In the genomic region with DNA sequence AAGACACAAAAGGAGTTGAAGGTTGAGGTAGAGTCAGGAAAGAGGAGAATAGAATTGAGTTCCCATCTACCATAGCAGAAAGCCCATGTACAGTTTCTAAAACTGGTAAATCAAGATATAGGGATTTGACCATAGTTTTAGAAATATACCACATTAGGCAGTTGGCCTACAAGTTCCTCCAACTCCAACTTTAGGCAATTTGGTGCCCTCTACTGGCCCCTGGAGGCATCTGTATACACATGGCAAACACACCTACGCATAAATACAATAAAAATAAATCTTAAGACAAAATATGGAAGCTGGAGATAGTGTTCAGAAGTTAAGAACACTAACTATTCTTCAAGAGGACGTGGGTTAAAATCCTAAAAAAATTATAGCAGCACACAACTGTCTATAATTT, we compare ENCODE assay signal across 11 mouse cellular contexts. TPM values are rescaled to one million over a fixed set of nuclear protein-coding genes. Genes with fewer than 3 reads are reported as not detected.
DNase-seq lines count a peak whose midpoint lies in the region; ATAC-seq and TF ChIP-seq lines count a peak whose summit lies in the region.
"Had no signal": no experiment of that assay in that cellular context is flagged by ENCODE, and none has a peak within 500 bp of the region (broad histone marks: within the 10 kb centered on the region; RNA-seq: fewer than 3 reads in every experiment).

No protein-coding gene starts in this region.

- H3K4me1 ChIP-seq in forebrain, postnatal 0 days (ENCODE audit: insufficient read depth), result no peaks in the 10 kb centered on the region
- H3K4me1 ChIP-seq in forebrain, embryonic 16.5 days (replicated peaks; ENCODE audit: control insufficient read depth, insufficient read depth, low read length), result no peaks in the 10 kb centered on the region
- H3K4me1 ChIP-seq in limb, embryonic 11.5 days (ENCODE audit: control insufficient read depth, insufficient read depth, low read length), result no peaks in the 10 kb centered on the region
- H3K4me1 ChIP-seq in limb, embryonic 10.5 days, result peaks cover 10% of the 10 kb centered on the region

- ATAC-seq in forebrain, postnatal 0 days, result no peak
- ATAC-seq in forebrain, embryonic 16.5 days, result no peak
- ATAC-seq in limb, embryonic 11.5 days (ENCODE audit: insufficient number of reproducible peaks, low FRiP score, low TSS enrichment, low read depth), result no peak
- ATAC-seq: midbrain, embryonic 13.5 days had no signal

- no peak overlapping the region for H3K4me3 ChIP-seq in forebrain, postnatal 0 days (ENCODE audit: low read depth, low read length)
- H3K4me3 ChIP-seq in forebrain, embryonic 16.5 days (replicated peaks; ENCODE audit: low read length), result no peak overlapping the region
- no peak overlapping the region for H3K4me3 ChIP-seq in limb, embryonic 11.5 days (ENCODE audit: low read depth, low read length)
- no peak overlapping the region for H3K4me3 ChIP-seq in limb, embryonic 10.5 days
- H3K4me3 ChIP-seq: midbrain, embryonic 13.5 days had no signal

- no peaks in the 10 kb centered on the region for H3K36me3 ChIP-seq in forebrain, postnatal 0 days (ENCODE audit: insufficient read depth)
- H3K36me3 ChIP-seq in forebrain, embryonic 16.5 days (ENCODE audit: control insufficient read depth, insufficient read depth), result no peaks in the 10 kb centered on the region
- no peaks in the 10 kb centered on the region for H3K36me3 ChIP-seq in limb, embryonic 11.5 days (ENCODE audit: control insufficient read depth, insufficient read depth, low read length)
- no peaks in the 10 kb centered on the region for H3K36me3 ChIP-seq in limb, embryonic 10.5 days
- H3K36me3 ChIP-seq: midbrain, embryonic 13.5 days had no signal

- WGBS in forebrain, postnatal 0 days, result 77% methylated on average over 2 of the region's 2 CpGs
- WGBS in forebrain, embryonic 16.5 days, result 72% methylated on average over 2 of the region's 2 CpGs
- 66% methylated on average over 2 of the region's 2 CpGs for WGBS in limb, embryonic 11.5 days
- WGBS in limb, embryonic 10.5 days, result 74% methylated on average over 2 of the region's 2 CpGs

- no peak overlapping the region for H3K4me2 ChIP-seq in forebrain, postnatal 0 days (ENCODE audit: low read depth)
- H3K4me2 ChIP-seq in forebrain, embryonic 16.5 days (ENCODE audit: low read length), result no peak overlapping the region
- H3K4me2 ChIP-seq in limb, embryonic 11.5 days (ENCODE audit: low read depth, severe bottlenecking), result no peak overlapping the region
- H3K4me2 ChIP-seq: midbrain, embryonic 13.5 days had no signal

- TF ChIP-seq CTCF in forebrain, postnatal 0 days (IDR thresholded peaks at IDR 0.05; ENCODE audit: low read depth), result peak; percentile 35

- H3K27me3 ChIP-seq in forebrain, postnatal 0 days (ENCODE audit: insufficient read depth, low read length), result no peaks in the 10 kb centered on the region
- no peaks in the 10 kb centered on the region for H3K27me3 ChIP-seq in forebrain, embryonic 16.5 days (replicated peaks; ENCODE audit: control insufficient read depth, insufficient read depth, low read length)
- H3K27me3 ChIP-seq in limb, embryonic 11.5 days (ENCODE audit: control insufficient read depth, insufficient read depth, low read length), result no peaks in the 10 kb centered on the region
- peaks cover 21% of the 10 kb centered on the region; the same call in 1 of the 2 replicates for H3K27me3 ChIP-seq in limb, embryonic 10.5 days (ENCODE audit: low read depth, poor library complexity, severe bottlenecking)
- H3K27me3 ChIP-seq: midbrain, embryonic 13.5 days had no signal

- no peak for DNase-seq in forebrain, postnatal 0 days
- peak; percentile 51 for DNase-seq in limb, embryonic 11.5 days (ENCODE audit: low spot score)
- DNase-seq in limb, embryonic 10.5 days (ENCODE audit: low spot score), result no peak
- DNase-seq in A20 (ENCODE audit: low read depth, low spot score), result peak; percentile 52
- peak; percentile 68 for DNase-seq in embryo, embryonic 10.5 days (ENCODE audit: low spot score)
- no peak for DNase-seq in adrenal gland, adult 2 months
- no peak for DNase-seq in urinary bladder, postnatal 25 days (ENCODE audit: low spot score)
- DNase-seq: cerebellum, adult 11 months; liver had no signal

- no peaks in the 10 kb centered on the region for H3K9me3 ChIP-seq in forebrain, postnatal 0 days (ENCODE audit: low read length)
- H3K9me3 ChIP-seq in forebrain, embryonic 16.5 days (ENCODE audit: control insufficient read depth, low read length), result no peaks in the 10 kb centered on the region
- no peaks in the 10 kb centered on the region for H3K9me3 ChIP-seq in limb, embryonic 11.5 days (ENCODE audit: control insufficient read depth, low read length)
- H3K9me3 ChIP-seq in limb, embryonic 10.5 days (replicated peaks), result no peaks in the 10 kb centered on the region
- H3K9me3 ChIP-seq: midbrain, embryonic 13.5 days had no signal

- H3K27ac ChIP-seq in forebrain, postnatal 0 days (ENCODE audit: low read depth, low read length), result no peak overlapping the region
- no peak overlapping the region for H3K27ac ChIP-seq in forebrain, embryonic 16.5 days (ENCODE audit: low read length)
- no peak overlapping the region for H3K27ac ChIP-seq in limb, embryonic 11.5 days (replicated peaks; ENCODE audit: low read depth, low read length)
- no peak overlapping the region for H3K27ac ChIP-seq in limb, embryonic 10.5 days
- H3K27ac ChIP-seq: midbrain, embryonic 13.5 days had no signal

- no peak overlapping the region for H3K9ac ChIP-seq in forebrain, postnatal 0 days
- H3K9ac ChIP-seq in forebrain, embryonic 16.5 days (replicated peaks; ENCODE audit: low read depth, low read length), result no peak overlapping the region
- no peak overlapping the region for H3K9ac ChIP-seq in limb, embryonic 11.5 days (ENCODE audit: low read length)
- H3K9ac ChIP-seq: midbrain, embryonic 13.5 days had no signal

RNA-seq across cellular contexts. Expression of gene Pknox2, which starts 19.7 kb away (rescaled TPM):
- total RNA-seq in forebrain, postnatal 0 days (2014; rRNA removed), result 20.9 and 26.1 TPM in 2 replicates
- 26.3 and 27.9 TPM in 2 replicates for polyA plus RNA-seq in forebrain, postnatal 0 days (2015; fragmentation: Nextera tagmentation; extraction: Ambion mirVana)
- polyA plus RNA-seq in forebrain, embryonic 16.5 days (2015; fragmentation: Nextera tagmentation; extraction: Ambion mirVana), result 24.5 and 26.9 TPM in 2 replicates
- 11.3 and 12.4 TPM in 2 replicates for polyA plus RNA-seq in limb, embryonic 11.5 days (2014; fragmentation: Nextera tagmentation; extraction: Ambion mirVana)
- polyA plus RNA-seq in limb, embryonic 10.5 days (2016; fragmentation: Nextera tagmentation; extraction: Ambion mirVana), result 6.2 and 11.7 TPM in 2 replicates
- 1 to 10 TPM; 2.9 to 3.5 TPM for total RNA-seq in adrenal gland, adult 2 months (2021)
- 1.8 and 2.1 TPM in 2 replicates for polyA plus RNA-seq in adrenal gland, adult 2 months (2012; rRNA removed)

RNA-seq across cellular contexts. Expression of gene Tmem218, which starts 41.1 kb away (rescaled TPM):
- total RNA-seq in forebrain, postnatal 0 days (2014; rRNA removed), result 4.8 and 8.4 TPM in 2 replicates
- polyA plus RNA-seq in forebrain, postnatal 0 days (2015; fragmentation: Nextera tagmentation; extraction: Ambion mirVana), result 10.3 and 12.8 TPM in 2 replicates
- 9.7 and 11.0 TPM in 2 replicates for polyA plus RNA-seq in forebrain, embryonic 16.5 days (2015; fragmentation: Nextera tagmentation; extraction: Ambion mirVana)
- 11.4 and 11.5 TPM in 2 replicates for polyA plus RNA-seq in limb, embryonic 11.5 days (2014; fragmentation: Nextera tagmentation; extraction: Ambion mirVana)
- polyA plus RNA-seq in limb, embryonic 10.5 days (2016; fragmentation: Nextera tagmentation; extraction: Ambion mirVana), result 6.5 and 10.4 TPM in 2 replicates
- 1 to 10 TPM; 4.2 to 8.6 TPM for total RNA-seq in adrenal gland, adult 2 months (2021)
- polyA plus RNA-seq in adrenal gland, adult 2 months (2012; rRNA removed), result 1.5 and 1.7 TPM in 2 replicates

Comparison
In these comparisons a context has a peak if more than half of its experiments do, and no peak if none do; other contexts are left out.
1. DNase-seq: peak in limb, embryonic 11.5 days (single experiment), A20 (single experiment) and embryo, embryonic 10.5 days (single experiment); none in forebrain, postnatal 0 days (single experiment), limb, embryonic 10.5 days (single experiment), adrenal gland, adult 2 months (single experiment) and urinary bladder, postnatal 25 days (single experiment).